Mouse (Mus musculus): Measurements from ENCODE around the gene Nsun5.

Gene Nsun5

GRCm38 (mm10) chr5:135373601-135374000 lies 3.8 kb downstream of the Nsun5 start:
- no peak for DNase-seq (ENCODE audit: extremely low spot score)

- no peak for DNase-seq (ENCODE audit: extremely low spot score)
These were observed 5.4 kb downstream of the Nsun5 start for GRCm38 (mm10) chr5:135375167-135375566.

GRCm38 (mm10) chr5:135376341-135376740 lies 6.6 kb downstream of the Nsun5 start:
- DNase-seq (ENCODE audit: extremely low spot score) = no peak

GRCm38 (mm10) chr5:135380681-135381080 lies 10.9 kb downstream of the Nsun5 start:
- DNase-seq (ENCODE audit: extremely low spot score) = no peak

- DNase-seq (ENCODE audit: extremely low spot score) = no peak
These were observed 11.7 kb downstream of the Nsun5 start for GRCm38 (mm10) chr5:135381356-135381925.

GRCm38 (mm10) chr5:135382746-135383145 lies 13.0 kb downstream of the Nsun5 start:
- DNase-seq (ENCODE audit: extremely low spot score) = no peak

- no peak for DNase-seq (ENCODE audit: extremely low spot score)
These were observed 14.0 kb downstream of the Nsun5 start for GRCm38 (mm10) chr5:135383771-135384170.

GRCm38 (mm10) chr5:135394004-135394823 lies 24.5 kb downstream of the Nsun5 start, which contains the start of gene Pom121:
Gene Pom121, minus strand, starts transcription at chr5:135394546.
- peak; percentile 83 for DNase-seq (ENCODE audit: extremely low spot score)

GRCm38 (mm10) chr5:135395826-135396225 lies 26.1 kb downstream of the Nsun5 start:
- peak; percentile 27 for DNase-seq (ENCODE audit: extremely low spot score)

- no peak for DNase-seq (ENCODE audit: extremely low spot score)
These were observed 29.6 kb downstream of the Nsun5 start for GRCm38 (mm10) chr5:135399382-135399781.

- DNase-seq (ENCODE audit: extremely low spot score) = peak; percentile 69
These were observed 30.5 kb downstream of the Nsun5 start for GRCm38 (mm10) chr5:135400244-135400643.

- DNase-seq (ENCODE audit: extremely low spot score) = peak; percentile 32
These were observed 34.9 kb downstream of the Nsun5 start for GRCm38 (mm10) chr5:135404623-135405022.

- no peak for DNase-seq (ENCODE audit: extremely low spot score)
These were observed 35.7 kb downstream of the Nsun5 start for GRCm38 (mm10) chr5:135405437-135405836.

GRCm38 (mm10) chr5:135408114-135408513 lies 38.4 kb downstream of the Nsun5 start:
- no peak for DNase-seq (ENCODE audit: extremely low spot score)

- no peak for DNase-seq (ENCODE audit: extremely low spot score)
These were observed 40.5 kb downstream of the Nsun5 start for GRCm38 (mm10) chr5:135410266-135410665.

All from embryo, embryonic 9.5 days (tissue).